Mouse (Mus musculus) stomach, embryonic 15.5 days (tissue): ENCODE results near the gene Galnt2. TPM values are rescaled to one million over a fixed set of nuclear protein-coding genes. Genes with fewer than 3 reads are reported as not detected.

Source experiments
- ATAC-seq: fragments of 200-750 bp; cut with Nextera tagmentation; 2 replicates; pipeline ENCODE4 v1.8.0; 2017; ENCODE audit warnings: low read depth, moderate number of reproducible peaks, moderate TSS enrichment; ENCODE audit not compliant: insufficient read depth, low FRiP score
- H3K27ac ChIP-seq: fragments of 300-500 bp; sonication (generic); 2 replicates; pipeline ENCODE4 v1.5.1; 2015; ENCODE audit warnings: mild to moderate bottlenecking, inconsistent platforms
- H3K27me3 ChIP-seq: fragments of 300-500 bp; sonication (generic); replicated peaks from 2 replicates; pipeline ENCODE4 v1.6.1; 2015; ENCODE audit warnings: inconsistent platforms
- H3K36me3 ChIP-seq: fragments of 300-500 bp; sonication (generic); 2 replicates; pipeline ENCODE4 v1.6.1; 2015; ENCODE audit warnings: inconsistent platforms
- H3K4me1 ChIP-seq: fragments of 300-500 bp; sonication (generic); 2 replicates; pipeline ENCODE4 v1.6.1; 2015; ENCODE audit warnings: inconsistent platforms
- H3K4me2 ChIP-seq: fragments of 300-500 bp; sonication (generic); 2 replicates; pipeline ENCODE4 v1.6.1; 2015; ENCODE audit warnings: mild to moderate bottlenecking, inconsistent platforms
- H3K4me3 ChIP-seq: fragments of 300-500 bp; sonication (generic); replicated peaks from 2 replicates; pipeline ENCODE4 v1.5.1; 2015; ENCODE audit warnings: inconsistent platforms
- H3K9ac ChIP-seq: fragments of 300-500 bp; sonication (generic); 2 replicates; pipeline ENCODE4 v1.6.1; 2015; ENCODE audit warnings: inconsistent platforms
- H3K9me3 ChIP-seq: fragments of 300-500 bp; sonication (generic); 2 replicates; pipeline ENCODE4 v1.6.1; 2016; ENCODE audit warnings: inconsistent platforms
- WGBS: fragments of 180-500 bp; shearing (Covaris S2); methylation state at CpG from one replicate; pipeline ENCODE4 v1.1.7; 2015; 5-methylcytosine and 5-hydroxymethylcytosine counted together
- polyA plus RNA-seq: library from polyadenylated mRNA; unstranded; fragments of >200 nt; fragmentation: Nextera tagmentation; extraction: Ambion mirVana; gene quantifications from 2 replicates; pipeline ENCODE4 v1.2.1, GENCODE M21; 2015

Gene Galnt2
- polyA plus RNA-seq, 1 experiment from 2014 or later, result 80.5 TPM

- no peaks in the 10 kb centered on the region for H3K27me3 ChIP-seq
- no peak overlapping the region for H3K9ac ChIP-seq
- ATAC-seq, result no peak
- H3K4me1 ChIP-seq, result peaks cover 12% of the 10 kb centered on the region; the same call in 1 of the 2 replicates
- H3K27ac ChIP-seq, result no peak overlapping the region
- H3K36me3 ChIP-seq, result peaks cover 5% of the 10 kb centered on the region; the same call in 1 of the 2 replicates
- no peak overlapping the region for H3K4me3 ChIP-seq
- no peaks in the 10 kb centered on the region for H3K9me3 ChIP-seq
- no peak overlapping the region for H3K4me2 ChIP-seq
- WGBS, result 80% methylated on average over 15 of the region's 15 CpGs
These were observed 72.2 kb downstream of the Galnt2 start for GRCm38 (mm10) chr8:124303211-124303902.

DNA sequence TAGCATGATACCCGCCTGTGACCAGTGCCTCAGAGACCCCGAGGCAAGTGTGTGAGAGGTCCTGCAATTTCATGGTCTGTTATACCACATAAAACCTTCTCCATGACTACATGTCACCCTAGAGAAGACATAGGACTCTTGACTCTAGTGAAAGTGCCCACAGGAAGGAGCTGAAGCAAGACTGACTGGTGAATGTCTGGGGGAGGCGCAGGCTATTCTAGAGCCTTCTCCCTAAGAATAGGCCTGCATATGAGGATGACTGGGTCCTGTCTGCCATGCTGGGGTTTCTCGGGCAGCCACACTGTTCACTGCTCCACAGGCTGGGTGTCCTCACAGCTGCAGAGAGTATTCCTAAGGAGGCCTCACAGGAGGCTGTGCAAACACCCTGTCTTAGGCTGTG lies 73.0 kb downstream of the Galnt2 start:
- H3K4me1 ChIP-seq, result peaks cover 16% of the 10 kb centered on the region; the same call in 1 of the 2 replicates
- no peak overlapping the region for H3K27ac ChIP-seq
- H3K27me3 ChIP-seq, result no peaks in the 10 kb centered on the region
- ATAC-seq, result no peak
- no peak overlapping the region for H3K4me2 ChIP-seq
- no peak overlapping the region for H3K9ac ChIP-seq
- peaks cover 5% of the 10 kb centered on the region; the same call in 1 of the 2 replicates for H3K36me3 ChIP-seq
- no peak overlapping the region for H3K4me3 ChIP-seq
- H3K9me3 ChIP-seq, result no peaks in the 10 kb centered on the region
- 85% methylated on average over 4 of the region's 4 CpGs for WGBS

DNA sequence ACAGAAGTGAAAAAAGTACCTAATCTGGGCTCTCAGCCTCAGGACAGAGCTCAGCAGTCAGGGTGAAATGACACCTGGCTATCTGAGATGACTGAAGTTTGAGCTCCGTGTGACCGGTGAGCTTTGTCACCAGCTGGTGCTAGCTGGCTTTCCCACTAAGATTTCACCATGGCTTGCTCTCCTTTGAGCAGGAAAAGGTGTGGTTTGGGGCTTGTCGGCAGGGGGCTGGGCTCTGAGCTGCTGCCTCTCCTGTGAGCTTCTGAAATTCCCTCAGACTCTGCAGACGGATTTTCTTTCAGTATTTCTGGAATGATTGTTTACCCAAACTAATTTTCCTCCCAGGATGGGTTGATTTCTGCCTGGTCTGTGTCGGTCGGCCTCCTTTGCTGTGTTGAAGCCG lies 75.4 kb downstream of the Galnt2 start:
- Histone ChIP-seq H3K36me3 (peaks cover 5% of the 10 kb centered on the region; the same call in 1 of the 2 replicates), H3K27ac (peak overlapping the region; percentile 53), H3K9me3 (no peaks in the 10 kb centered on the region), H3K4me1 (peaks cover 16% of the 10 kb centered on the region; the same call in 1 of the 2 replicates), H3K9ac (no peak overlapping the region), H3K27me3 (no peaks in the 10 kb centered on the region), H3K4me2 (no peak overlapping the region), H3K4me3 (no peak overlapping the region)
- 29% methylated on average over 7 of the region's 7 CpGs for WGBS
- ATAC-seq, result no peak

DNA sequence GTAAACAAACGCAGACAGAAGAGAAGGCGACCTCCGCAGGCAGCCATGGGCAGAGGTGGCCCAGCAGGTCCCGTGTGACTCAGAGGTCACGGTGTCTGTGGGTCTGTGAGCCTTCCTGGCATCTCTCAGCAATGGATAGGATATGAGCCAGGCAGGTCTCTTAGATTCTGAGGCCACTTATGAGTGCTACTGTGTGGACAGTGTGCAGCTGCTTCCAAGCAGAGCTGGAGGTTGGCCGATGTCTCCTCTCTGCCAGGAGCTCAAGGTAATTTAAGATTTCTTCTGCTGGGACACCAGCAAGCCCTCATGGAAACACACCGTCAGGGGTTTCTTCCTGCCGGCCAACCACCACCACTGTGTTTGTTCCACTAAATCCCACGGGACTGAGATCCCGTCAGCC lies 76.5 kb downstream of the Galnt2 start:
- no peak overlapping the region for H3K9ac ChIP-seq
- H3K9me3 ChIP-seq, result no peaks in the 10 kb centered on the region
- H3K27ac ChIP-seq, result no peak overlapping the region
- H3K27me3 ChIP-seq, result no peaks in the 10 kb centered on the region
- ATAC-seq, result no peak
- peaks cover 16% of the 10 kb centered on the region; the same call in 1 of the 2 replicates for H3K4me1 ChIP-seq
- no peak overlapping the region for H3K4me2 ChIP-seq
- 85% methylated on average over 10 of the region's 10 CpGs for WGBS
- H3K36me3 ChIP-seq, result peaks cover 5% of the 10 kb centered on the region; the same call in 1 of the 2 replicates
- H3K4me3 ChIP-seq, result no peak overlapping the region

- WGBS, result 85% methylated on average over 13 of the region's 13 CpGs
- Histone ChIP-seq H3K36me3 (peaks cover 5% of the 10 kb centered on the region; the same call in 1 of the 2 replicates), H3K4me1 (peaks cover 16% of the 10 kb centered on the region; the same call in 1 of the 2 replicates), H3K9ac (no peak overlapping the region), H3K27me3 (no peaks in the 10 kb centered on the region), H3K27ac (no peak overlapping the region), H3K4me2 (no peak overlapping the region), H3K9me3 (no peaks in the 10 kb centered on the region), H3K4me3 (no peak overlapping the region)
- ATAC-seq, result no peak
These were observed 79.3 kb downstream of the Galnt2 start for GRCm38 (mm10) chr8:124310509-124310908.

- no peaks in the 10 kb centered on the region; the same call in 1 of the 2 replicates for H3K36me3 ChIP-seq
- 79% methylated on average over 6 of the region's 6 CpGs for WGBS
These were observed 79.9 kb downstream of the Galnt2 start for GRCm38 (mm10) chr8:124311111-124311510.

DNA sequence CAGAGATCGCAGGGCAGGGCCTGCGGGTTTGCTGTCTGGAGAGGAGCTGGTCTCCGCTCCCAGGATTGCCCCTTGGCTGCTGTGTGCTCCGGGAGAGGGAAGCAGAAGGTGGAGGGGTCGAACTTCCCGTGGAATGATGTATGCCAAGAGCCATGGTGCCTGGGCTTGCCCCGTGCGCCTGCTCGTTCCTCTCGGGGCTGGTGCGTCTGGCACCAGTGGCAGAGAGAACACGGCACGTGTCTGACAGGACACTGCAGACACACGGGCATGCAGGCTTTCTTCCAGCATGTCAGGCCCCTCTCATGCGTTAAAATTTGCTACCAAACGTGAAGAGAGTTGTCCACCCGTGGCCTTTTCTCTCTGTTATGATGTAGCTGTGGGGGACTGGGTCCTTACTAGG lies 80.5 kb downstream of the Galnt2 start:
- Histone ChIP-seq H3K9ac (no peak overlapping the region), H3K27ac (no peak overlapping the region), H3K4me3 (no peak overlapping the region), H3K36me3 (no peaks in the 10 kb centered on the region; the same call in 1 of the 2 replicates), H3K9me3 (no peaks in the 10 kb centered on the region), H3K4me1 (peaks cover 13% of the 10 kb centered on the region; the same call in 1 of the 2 replicates), H3K4me2 (no peak overlapping the region), H3K27me3 (no peaks in the 10 kb centered on the region)
- WGBS, result 88% methylated on average over 17 of the region's 17 CpGs
- ATAC-seq, result no peak

More at GRCm38 (mm10) chr8:124311111-124311510, 79.9 kb downstream of the Galnt2 start:
- no peak overlapping the region for H3K27ac ChIP-seq
- H3K9ac ChIP-seq, result no peak overlapping the region
- no peak overlapping the region for H3K4me2 ChIP-seq
- H3K27me3 ChIP-seq, result no peaks in the 10 kb centered on the region
- H3K4me1 ChIP-seq, result peaks cover 13% of the 10 kb centered on the region; the same call in 1 of the 2 replicates
- H3K9me3 ChIP-seq, result no peaks in the 10 kb centered on the region
- ATAC-seq, result no peak
- no peak overlapping the region for H3K4me3 ChIP-seq

DNA sequence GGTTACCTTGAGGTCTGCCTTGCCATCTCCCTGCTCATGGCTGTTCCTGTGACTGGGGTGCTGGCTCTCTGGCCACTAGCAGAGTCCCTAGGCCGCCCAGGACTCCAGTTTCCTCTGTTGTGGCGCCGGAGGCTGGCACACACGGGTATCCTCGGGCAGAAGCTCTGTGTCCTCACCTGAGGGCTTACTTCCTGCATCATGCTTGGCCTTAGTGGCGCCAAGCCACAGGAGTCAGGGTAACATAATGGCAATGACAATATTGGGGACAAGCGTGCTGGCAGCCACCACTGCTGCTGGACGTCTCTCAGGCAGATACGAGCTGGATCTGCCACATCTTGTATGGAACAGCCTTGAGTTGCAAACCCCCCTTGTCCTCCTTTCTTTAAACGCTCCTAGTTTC lies 81.0 kb downstream of the Galnt2 start:
- Histone ChIP-seq H3K4me3 (no peak overlapping the region), H3K27ac (no peak overlapping the region), H3K9me3 (no peaks in the 10 kb centered on the region), H3K4me1 (peaks cover 17% of the 10 kb centered on the region), H3K9ac (no peak overlapping the region), H3K27me3 (no peaks in the 10 kb centered on the region), H3K4me2 (no peak overlapping the region), H3K36me3 (no peaks in the 10 kb centered on the region; the same call in 1 of the 2 replicates)
- 95% methylated on average over 10 of the region's 10 CpGs for WGBS
- no peak for ATAC-seq

GRCm38 (mm10) chr8:124314803-124315202 lies 83.6 kb downstream of the Galnt2 start:
- Histone ChIP-seq H3K4me1 (peaks cover 15% of the 10 kb centered on the region; the same call in 1 of the 2 replicates), H3K4me2 (no peak overlapping the region), H3K9ac (no peak overlapping the region), H3K27ac (peak overlapping the region; percentile 49; the same call in 1 of the 2 replicates), H3K9me3 (no peaks in the 10 kb centered on the region), H3K36me3 (no peaks in the 10 kb centered on the region), H3K27me3 (no peaks in the 10 kb centered on the region), H3K4me3 (no peak overlapping the region)
- WGBS, result 47% methylated on average over 10 of the region's 10 CpGs
- ATAC-seq, result peak; percentile 54; the same call in 1 of the 2 replicates

- peak overlapping the region; percentile 67 for H3K27ac ChIP-seq
- H3K27me3 ChIP-seq, result no peaks in the 10 kb centered on the region
- no peaks in the 10 kb centered on the region for H3K9me3 ChIP-seq
- peaks cover 15% of the 10 kb centered on the region; the same call in 1 of the 2 replicates for H3K4me1 ChIP-seq
- no peak overlapping the region for H3K4me2 ChIP-seq
- no peak overlapping the region for H3K4me3 ChIP-seq
- WGBS, result 56% methylated on average over 12 of the region's 12 CpGs
- peak; percentile 21; the same call in 1 of the 2 replicates for ATAC-seq
- H3K9ac ChIP-seq, result no peak overlapping the region
- H3K36me3 ChIP-seq, result no peaks in the 10 kb centered on the region
These were observed 85.4 kb downstream of the Galnt2 start for GRCm38 (mm10) chr8:124316466-124317136.

DNA sequence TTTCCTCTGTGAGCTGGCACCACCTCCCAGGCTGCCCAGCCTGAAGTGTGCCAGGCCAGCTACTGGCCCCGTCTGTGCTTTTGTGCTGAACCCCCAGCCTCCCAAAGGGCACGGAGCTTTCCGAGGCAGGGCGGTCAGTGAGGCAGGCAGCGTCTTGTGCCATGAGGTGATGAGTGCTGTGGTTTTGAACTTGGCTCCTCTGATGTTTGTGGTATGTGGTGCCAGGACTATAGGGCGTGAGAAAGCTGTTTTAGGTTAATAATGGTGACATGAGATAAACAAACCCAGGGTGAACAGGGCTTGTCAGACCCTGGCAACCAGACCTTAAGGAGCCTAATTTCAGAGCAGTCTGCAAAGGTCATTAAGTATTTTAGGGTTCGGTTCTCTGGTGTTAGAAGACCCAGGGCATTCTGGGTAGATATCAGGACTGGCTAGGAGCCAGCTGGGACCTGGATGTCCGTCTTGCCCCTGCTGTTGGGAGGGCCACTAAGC lies 86.0 kb downstream of the Galnt2 start:
- no peak overlapping the region for H3K4me2 ChIP-seq
- 63% methylated on average over 8 of the region's 8 CpGs for WGBS
- H3K9me3 ChIP-seq, result no peaks in the 10 kb centered on the region
- ATAC-seq, result no peak
- H3K4me1 ChIP-seq, result peaks cover 18% of the 10 kb centered on the region; the same call in 1 of the 2 replicates
- no peaks in the 10 kb centered on the region for H3K27me3 ChIP-seq
- 0 out of 2 replicates have a peak overlapping the region, but pooled peaks have one; percentile 58 for H3K27ac ChIP-seq
- H3K9ac ChIP-seq, result no peak overlapping the region
- H3K36me3 ChIP-seq, result no peaks in the 10 kb centered on the region
- H3K4me3 ChIP-seq, result no peak overlapping the region

GRCm38 (mm10) chr8:124317821-124318220 lies 86.6 kb downstream of the Galnt2 start:
- H3K4me2 ChIP-seq, result no peak overlapping the region
- no peak overlapping the region for H3K9ac ChIP-seq
- H3K4me1 ChIP-seq, result peaks cover 18% of the 10 kb centered on the region; the same call in 1 of the 2 replicates
- ATAC-seq, result no peak
- 76% methylated on average over 6 of the region's 6 CpGs for WGBS
- H3K4me3 ChIP-seq, result no peak overlapping the region
- H3K27ac ChIP-seq, result no peak overlapping the region
- H3K36me3 ChIP-seq, result 0 out of 2 replicates have a peak, but pooled peaks cover 3% of the 10 kb centered on the region
- H3K9me3 ChIP-seq, result no peaks in the 10 kb centered on the region
- no peaks in the 10 kb centered on the region for H3K27me3 ChIP-seq
